Mouse (Mus musculus): ENCODE data around the gene Clcn1. TPM values are rescaled to one million over a fixed set of nuclear protein-coding genes. Genes with fewer than 3 reads are reported as not detected.

Gene Clcn1
- total RNA-seq (2021), result 1 to 10 TPM; 2.7 to 3.6 TPM

DNA sequence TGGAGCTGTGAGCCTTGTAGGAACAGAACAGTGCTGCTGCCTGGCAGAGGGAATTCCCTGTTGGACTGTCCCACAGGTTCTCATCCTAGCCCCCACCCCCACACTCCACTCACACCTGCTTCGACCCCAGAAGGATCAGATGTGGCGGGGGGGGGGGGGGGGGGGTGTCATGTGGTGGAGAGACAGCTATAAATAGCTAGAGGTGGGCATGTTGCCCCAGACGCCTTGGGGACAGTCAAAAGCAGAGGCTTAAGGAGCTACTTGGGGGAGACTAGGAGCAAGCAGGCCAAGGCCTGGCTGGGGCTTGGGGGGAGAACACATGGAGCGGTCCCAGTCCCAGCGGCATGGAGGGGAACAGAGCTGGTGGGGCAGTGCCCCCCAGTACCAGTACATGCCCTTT, at the start of gene Clcn1:
TSS of gene Clcn1 (plus strand) at position 238 of the 400 bp plus-strand sequence.
- no peak for DNase-seq

DNA sequence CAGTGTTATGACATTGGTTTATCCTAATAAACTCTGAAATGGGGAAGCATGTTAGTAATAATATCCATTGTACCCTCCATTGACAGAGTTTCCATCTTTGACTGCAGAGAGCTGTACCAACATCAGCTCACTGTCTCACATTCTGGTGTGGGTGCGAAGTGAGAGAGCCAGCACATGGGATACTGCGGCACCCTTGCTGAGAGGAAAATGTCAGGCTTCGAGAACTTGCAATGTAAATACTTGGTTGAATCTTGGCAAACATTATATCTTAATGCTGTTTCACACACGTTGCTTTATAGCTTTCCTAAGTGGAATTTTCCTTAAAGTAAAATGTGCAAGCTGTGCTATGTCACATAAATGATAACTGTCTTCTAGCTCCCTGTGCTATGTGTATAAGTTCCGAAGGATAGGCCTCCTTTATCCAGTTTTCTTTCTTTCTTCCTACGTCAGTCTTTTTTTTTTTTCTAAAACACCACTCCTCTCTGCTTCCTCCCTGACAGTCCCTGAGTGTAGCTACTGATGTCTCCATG, 49.1 kb upstream of the Clcn1 start:
- DNase-seq, result no peak

DNA sequence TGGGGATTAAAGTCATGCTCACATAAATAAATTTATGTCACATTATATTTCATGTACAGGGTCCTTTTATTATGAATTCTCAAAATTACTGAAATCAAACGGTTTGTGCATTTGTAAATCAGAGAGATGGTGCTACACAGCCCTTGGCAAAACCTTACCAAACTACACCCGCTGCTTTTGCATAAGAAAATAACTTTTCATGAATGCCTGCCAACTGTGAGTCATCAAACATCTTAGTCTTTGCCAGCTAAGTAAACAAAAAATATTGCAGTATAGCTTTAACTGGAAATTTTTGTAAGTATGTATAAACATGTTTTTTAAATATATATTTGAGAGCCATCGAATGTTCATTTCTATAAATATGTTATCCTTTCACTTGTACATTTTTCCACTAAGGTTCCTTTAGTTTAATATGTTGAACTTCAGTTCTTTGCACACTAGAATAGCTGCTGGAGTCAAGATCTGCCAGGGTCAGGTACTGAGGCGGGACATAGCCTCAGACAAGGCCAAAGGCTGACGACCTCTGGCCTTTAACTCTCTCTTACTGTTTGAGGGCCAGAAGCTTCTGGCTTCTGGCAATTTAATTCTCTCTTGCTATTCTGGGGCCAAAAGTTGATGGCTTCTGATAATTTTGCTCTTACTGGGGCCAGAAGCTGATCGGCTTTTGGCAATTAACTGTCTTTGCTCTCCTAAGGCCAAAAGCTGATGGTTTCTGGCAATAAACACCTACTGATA, 45.0 kb upstream of the Clcn1 start:
- no peak for DNase-seq

DNA sequence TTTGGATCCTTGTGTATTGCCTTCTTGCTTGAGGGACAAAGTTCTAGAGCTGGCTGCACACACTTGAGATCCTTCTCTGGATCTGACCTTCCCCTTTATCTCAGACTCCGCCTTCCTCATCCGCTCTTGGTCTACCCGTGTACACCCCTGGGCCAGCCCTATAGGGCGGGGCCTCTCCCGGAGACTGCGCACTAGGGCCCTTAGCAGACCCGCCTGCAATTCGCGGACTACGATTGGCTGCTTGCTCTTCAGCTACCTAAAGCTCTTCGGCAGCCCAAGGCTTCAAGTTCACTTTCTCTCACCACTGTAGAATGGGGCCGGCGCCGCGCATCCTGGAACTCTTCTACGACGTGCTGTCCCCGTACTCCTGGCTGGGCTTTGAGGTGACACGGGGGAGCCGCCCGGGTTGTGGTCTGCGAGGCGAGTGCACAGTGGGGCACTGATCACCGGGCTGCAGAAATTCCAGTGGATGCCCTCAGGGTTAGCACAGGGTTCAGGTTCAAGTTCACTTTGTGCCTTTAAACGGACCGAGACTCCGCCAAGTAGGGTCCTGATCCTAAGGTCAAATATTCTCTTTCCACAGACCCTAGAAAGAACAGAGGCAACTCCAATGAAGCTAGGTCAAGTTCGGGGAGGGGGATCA, 40.7 kb upstream of the Clcn1 start, which contains the start of gene Gstk1:
TSS of gene Gstk1 (plus strand) at position 225 of the 643 bp plus-strand sequence.
- peak; percentile 48 to 62 for DNase-seq

DNA sequence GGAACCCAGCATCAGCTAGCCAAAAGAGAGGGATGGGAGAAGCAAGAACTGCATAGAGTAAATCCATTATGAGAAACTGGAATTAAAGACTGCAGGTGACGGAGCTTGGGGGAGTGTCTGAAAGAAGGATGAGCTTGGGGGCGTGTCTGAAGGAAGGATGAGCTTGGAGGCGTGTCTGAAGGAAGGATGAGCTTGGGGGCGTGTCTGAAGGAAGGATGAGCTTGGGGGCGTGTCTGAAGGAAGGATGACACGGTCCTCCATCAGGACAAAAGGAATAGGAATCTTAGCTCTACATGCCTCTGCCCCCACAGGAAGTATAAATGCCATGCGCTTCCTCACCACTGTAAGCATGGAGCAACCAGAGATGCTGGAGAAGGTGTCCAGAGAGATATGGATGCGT, 39.3 kb upstream of the Clcn1 start:
- no peak for DNase-seq

DNA sequence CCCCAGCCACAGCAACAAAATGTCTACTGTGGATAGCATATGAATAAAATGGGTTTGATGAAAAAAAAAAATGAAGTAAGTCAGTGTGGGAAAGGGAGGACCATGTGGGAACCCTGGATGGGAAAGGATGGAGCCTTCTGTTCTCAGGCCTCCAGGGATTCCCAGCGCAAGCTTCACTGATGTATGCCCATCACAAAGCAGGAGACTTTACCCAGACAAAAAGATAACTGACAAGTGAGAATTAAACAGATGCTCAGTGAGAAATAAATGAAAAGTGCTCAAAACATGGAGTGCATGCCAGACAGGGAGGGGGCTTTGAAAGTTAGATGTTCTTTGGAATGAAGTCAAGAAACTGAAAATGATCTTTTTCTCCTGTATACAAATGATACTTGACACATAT, 38.5 kb upstream of the Clcn1 start:
- no peak for DNase-seq

DNA sequence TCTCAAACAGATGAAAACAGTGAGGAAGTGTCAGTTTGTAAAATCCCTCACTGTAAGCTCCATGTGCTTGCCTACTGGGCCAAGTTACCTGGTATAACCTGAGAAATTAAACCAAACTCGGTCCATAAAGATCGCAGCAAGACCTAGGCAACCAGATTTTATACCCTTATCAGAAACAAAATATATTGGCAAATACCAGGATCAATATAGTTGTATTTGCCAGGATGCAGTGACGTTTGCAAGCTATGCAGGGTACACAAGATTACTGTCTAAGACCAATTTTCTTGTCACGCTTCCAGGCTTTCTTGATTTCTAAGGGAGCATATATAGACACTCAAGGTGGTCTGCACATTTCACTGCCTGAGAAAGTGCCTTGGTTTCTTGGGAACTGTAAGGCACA, 34.7 kb upstream of the Clcn1 start:
- no peak for DNase-seq

DNA sequence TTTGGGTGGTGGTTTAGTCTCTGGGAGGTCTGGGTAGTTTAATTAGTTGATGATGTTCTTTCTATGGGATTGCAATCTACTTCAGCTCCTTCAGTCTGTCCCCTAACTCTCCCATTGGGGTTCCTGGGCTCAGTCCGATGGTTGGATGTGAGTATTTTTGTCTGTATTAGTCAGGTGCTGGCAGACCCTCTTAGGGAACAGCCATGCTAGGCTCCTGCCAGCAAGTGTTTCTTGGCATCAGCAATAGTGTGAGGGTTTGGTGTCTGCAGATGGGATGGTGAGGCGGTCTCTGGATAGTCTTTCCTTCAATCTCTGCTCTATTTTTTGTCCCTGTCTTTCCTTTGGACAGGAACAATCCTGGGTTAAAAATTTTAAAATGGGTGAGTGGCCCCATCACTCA, 33.4 kb upstream of the Clcn1 start:
- DNase-seq, result no peak

DNA sequence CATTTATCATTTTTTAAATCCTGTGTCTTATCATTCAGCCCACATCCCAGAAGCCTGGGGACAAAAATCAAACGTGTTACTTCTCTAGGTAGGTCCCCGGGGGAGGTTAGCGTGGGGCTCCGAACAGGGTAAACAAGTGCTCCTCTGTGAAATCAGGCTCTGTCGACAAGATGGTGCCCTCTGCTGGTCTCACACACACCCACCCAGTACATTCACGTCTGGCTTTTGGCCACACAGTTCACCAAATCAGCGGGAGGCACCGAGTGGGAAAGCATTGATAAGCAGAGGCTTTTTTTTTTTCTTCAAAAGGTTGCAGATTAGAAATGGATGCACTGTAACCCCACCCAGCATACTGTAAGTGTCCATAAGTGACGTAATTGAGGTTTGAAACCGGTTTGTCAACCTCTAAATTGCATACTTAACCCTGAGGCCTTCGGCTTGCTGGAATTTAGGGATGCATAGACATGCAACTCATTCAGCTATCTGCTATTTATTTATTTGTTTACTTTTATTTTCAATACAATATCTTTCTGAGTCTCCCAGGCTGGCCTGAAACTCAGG, 29.1 kb upstream of the Clcn1 start:
- DNase-seq, result peak; percentile 36 to 41

DNA sequence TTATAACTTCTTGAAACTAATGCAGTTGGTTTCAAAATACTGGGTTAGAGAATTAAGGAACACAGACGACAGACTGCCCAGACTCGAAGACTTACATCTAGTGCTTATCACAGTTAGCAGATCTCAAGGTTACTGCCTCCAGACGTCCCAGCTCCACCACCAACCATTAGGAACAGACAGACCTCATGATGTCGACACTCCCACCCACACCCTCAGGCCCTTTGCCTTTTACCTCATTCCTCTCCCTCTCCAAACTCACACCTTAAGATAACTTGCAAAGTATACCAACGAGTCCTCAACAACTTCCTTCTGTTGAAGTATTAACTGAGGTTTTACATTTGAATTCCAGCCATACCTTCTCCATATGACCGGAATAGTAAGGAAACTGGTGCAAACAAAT, 26.1 kb upstream of the Clcn1 start:
- no peak for DNase-seq

DNA sequence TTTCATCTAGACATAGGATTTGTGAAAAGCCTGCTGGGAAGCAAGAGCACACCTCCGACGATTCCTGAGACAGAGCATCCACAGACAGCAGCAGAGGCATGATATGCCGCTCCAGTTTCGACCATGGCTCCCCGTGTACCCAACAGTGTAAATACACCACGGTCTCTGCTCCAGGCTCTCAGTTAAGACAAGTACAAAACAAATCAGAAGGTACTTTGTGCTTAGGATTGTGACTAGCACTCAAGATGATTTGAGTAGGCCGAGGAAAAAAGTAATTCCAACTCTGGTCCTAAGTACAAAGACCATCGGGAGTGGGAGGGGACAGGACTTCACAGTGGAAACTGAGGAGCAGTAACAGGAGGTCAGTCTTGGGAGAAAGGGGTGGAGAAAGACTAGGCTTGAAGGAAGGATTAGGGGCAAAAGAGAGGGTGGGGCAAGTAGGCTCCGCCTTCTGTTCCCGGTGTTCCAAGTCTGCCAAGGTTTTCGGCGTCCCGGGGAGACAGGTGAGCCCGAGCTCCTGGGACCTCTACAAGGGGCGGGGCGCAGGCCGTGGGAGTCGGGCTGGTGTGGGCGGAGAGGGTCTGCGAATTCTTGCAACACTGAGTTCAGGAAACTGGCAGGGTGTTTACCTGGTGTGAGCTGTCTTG, 24.8 kb upstream of the Clcn1 start, which contains the start of gene Tmem139:
TSS of gene Tmem139 (plus strand) at position 447 of the 647 bp plus-strand sequence.
- DNase-seq, result no peak

DNA sequence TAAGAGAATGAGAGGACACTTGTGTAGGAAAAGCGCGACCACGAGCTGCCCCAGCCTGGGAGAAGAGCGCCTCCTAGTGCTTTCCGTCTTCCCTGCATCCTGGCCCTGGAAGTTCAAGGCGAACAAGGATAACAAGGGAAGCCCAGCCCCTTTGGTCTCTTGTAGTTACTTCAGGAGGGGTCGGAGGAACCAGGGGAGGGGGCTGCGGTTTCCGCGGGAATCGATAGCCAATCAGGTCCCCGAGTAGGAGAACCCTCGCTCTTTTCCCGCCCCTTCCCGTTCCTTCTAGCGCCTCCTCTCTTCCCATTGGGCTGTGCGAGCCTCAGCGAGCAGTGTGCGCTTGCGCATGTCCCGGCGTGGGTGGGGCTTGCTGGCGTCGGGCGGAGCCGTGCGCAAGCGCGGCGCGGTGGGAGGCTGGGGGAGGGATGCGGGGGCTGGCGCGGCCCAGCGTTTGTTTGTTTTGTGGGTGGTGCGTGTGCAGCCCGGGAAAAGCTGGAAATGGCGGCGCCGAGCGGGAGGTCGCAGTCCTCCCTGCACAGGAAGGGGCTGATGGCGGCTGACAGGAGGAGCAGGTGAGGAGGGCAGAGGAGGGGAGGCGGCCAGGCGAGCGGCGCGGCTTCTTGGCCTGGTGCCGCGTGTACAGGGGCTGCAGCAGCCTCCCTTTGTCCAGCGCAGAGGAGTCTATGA, 21.7 kb upstream of the Clcn1 start, which contains the start of gene Casp2:
TSS of gene Casp2 (plus strand) at position 360 of the 687 bp plus-strand sequence.
- peak; percentile 98 for DNase-seq

DNA sequence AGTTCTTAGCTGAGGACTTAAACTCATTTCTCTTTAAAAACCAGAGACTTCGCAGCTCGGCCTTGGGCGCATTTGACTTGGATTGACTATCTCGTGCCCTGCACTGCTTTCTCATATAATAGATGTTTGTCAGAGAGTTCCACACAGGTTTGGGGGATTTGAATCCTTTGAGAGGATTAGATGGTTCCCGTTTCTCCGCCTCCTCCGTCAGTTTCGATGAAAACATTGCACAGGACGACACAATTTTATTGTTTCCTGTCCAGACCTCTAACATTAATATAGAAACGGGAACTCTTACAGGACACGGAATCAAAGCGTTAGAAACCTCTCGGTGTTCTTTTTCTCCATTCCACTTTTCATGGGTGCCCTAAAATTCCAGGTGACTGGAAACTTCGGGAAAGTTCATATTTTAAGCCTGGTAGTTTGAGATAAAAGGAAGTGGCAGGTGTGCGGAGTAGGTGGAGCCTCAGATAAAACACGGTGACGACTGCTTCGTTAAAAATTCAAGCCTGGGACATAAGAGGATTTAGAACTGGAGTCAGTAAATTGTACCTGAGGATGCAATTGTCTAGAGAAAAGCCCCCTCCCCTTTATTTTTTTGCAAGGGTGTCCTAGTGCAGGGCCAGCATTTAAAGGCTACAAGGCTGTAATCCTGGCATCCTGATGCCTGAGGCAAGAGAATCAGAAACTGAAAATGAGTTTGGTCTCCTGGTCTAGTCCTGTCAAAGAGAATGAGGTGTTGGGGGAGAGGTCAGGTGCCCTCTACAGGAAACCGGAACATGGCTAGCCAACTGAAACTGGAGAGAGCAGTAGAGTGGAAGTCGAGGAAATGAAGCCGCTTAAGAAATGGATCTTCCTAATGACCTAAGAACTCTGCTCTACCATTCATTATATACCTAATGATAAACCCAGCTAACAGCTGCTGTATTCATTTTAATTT, 20.8 kb upstream of the Clcn1 start:
- no peak for DNase-seq

DNA sequence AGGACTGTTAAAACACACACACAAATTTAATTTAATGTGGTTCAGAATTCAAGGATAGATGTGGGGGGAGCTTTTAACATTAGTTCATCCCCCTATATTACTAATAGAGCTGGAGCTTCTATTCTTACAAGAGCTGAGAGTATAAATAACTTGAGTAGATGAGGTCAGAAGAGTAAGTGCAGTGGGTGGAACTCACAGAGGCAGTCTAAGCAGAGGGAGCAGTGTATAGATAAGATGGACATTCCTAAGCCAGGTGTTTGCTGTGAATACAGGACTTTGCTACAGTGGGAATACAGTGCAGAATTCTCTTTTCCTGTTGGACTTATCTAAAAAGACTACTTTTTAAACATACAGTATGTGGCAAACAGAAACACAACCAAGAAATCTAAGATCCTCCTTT, 15.7 kb upstream of the Clcn1 start:
- DNase-seq, result no peak

DNA sequence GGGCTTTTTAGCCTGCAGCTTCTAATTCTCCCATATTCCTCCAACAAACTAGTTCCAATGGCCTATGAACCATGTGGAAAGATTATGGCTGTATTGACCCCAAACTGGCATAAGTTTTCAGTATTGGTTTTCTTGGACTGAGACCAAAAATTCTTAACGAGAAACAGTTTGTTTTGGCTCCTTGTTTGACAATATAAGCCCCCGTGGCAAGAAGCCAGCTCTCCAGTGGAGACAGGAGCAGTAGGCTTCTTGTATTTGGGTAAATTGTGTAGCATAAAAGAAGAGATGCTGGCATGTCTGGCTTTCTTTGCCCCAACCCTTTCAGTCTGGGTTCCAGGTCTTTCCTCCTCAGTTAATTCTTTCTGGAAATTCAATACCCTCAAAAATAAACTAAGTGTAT, 10.3 kb upstream of the Clcn1 start:
- no peak for DNase-seq

DNA sequence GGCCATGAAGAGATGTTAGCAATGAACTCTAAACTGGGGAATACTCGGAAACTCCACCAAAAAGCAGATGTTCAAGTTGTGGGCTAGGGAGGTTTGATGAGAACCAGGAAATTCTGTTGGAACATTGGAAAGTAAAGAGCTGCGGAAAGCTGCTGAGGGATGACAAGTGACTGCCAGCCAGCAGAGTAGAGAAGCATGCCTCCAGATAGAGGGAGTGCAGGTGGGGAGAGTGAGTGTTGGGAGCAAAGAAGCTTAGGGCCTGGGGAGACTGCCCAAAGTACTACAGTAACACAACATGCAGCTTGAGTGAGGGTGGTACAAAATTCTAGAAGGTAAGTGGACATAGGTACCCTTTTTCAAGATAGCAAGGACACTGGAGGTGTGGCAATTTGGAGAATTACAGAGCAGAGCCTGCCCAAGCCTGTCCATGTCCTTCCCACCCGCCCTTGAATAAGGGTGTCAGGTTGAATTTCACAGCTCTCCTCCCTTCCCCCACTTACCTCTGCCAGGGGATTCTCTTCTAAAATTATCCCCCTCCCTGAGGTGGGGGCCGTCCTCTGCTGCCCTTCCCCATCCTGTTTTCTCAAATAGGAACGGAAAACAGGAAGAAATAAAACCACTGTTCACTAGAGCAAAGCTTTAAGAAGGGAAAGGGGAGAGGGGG, 3.5 kb upstream of the Clcn1 start:
- no peak for DNase-seq

DNA sequence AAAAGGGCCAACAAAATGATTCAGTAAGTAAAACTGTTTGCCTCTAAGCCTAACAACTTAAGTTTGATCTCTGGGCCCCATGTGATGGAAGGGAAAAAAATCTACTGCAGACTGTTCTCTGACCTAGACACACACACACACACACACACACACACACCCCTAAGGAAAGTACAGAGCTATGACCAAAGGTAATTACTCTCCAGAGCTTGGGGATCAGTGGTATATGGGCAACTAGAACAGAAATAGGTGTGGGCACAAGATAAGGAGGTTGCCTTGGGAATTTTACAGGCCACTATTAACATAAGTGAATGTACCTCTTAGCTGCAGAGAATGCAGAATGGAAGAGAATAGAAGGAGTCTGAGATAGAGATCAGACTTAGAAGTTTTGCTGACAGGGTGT, 1.1 kb downstream of the Clcn1 start:
- DNase-seq, result no peak

DNA sequence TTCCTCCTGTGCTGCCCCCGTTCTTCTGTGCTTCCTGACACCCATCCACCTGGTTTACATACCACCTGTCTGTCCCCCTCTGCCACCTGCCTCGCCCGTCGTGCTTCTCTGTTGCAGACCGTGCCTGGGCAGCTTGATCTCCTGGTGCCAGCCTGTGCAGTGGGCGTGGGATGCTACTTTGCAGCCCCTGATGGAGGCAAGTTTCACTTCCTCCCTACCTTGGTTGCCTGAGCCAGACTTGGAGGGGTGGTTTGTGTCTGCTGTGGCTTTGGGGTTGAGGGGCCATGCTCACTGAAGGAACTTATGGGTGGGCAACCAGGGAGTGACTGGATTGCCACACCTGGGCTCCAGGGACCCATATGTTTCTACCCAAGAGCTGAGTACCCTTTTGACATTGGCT, 6.8 kb downstream of the Clcn1 start:
- no peak for DNase-seq

DNA sequence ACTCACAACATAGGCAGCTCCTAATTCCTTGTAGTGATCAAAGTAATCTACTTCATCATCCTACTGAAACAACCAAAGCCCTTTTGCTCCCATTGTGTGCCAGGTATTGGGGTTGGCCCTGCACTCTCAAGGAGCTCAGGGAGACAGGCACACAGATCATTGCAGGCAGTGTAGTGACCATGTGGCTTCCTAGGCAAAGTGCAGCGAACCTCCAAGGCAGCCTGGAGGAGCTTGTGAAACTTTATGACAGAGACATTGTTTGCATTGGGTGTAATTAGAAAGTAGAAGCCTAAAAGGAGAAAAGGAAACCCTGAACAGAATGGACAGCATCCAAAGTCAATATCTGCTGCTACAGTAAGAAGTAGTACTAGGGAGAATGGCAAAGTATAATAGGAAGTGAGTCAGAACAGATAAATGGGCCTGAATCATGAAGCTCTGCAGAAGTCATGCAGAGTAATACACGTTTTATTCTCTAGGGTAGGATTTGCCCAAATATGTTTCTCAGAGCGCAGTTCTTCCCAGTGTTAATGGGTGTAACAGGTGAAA, 9.1 kb downstream of the Clcn1 start:
- no peak for DNase-seq

DNA sequence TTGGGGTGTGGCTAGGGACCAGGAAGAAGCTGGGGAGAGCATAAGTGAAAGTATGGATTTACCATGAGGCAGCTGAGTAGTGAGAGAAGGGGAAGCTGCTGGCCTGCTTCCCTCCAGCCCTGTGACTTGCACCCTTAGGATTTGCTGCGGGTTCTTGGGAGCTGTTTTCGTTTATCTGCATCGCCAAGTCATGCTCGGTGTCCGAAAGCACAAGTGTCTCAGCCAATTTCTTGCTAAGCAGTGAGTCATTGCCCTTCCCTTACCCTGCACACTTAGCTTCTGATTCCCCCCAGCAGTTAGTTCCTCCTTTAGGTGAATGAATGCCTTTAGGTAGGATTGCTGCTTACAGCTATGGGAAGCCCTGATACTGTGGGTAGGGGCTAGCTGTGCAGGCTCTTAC, 12.9 kb downstream of the Clcn1 start:
- no peak for DNase-seq
